Mouse (Mus musculus): ENCODE measurements around the gene Kcnj14.

The Kcnj14 gene

GRCm38 (mm10) chr7:45793969-45794585 is 30.5 kb downstream of the Kcnj14 start:
- no peak for DNase-seq

GRCm38 (mm10) chr7:45793240-45793639 is 31.3 kb downstream of the Kcnj14 start:
- DNase-seq = peak; percentile 8

GRCm38 (mm10) chr7:45791756-45792490 is 32.7 kb downstream of the Kcnj14 start:
- DNase-seq = no peak

- DNase-seq = peak; percentile 76
Observed at GRCm38 (mm10) chr7:45790721-45791120, 33.9 kb downstream of the Kcnj14 start.

GRCm38 (mm10) chr7:45787642-45788041 is 36.9 kb downstream of the Kcnj14 start:
- no peak for DNase-seq

- DNase-seq = no peak
Observed at GRCm38 (mm10) chr7:45786661-45787413, 37.7 kb downstream of the Kcnj14 start.

- peak; percentile 59 for DNase-seq
Observed at GRCm38 (mm10) chr7:45786136-45786578, 38.4 kb downstream of the Kcnj14 start.

GRCm38 (mm10) chr7:45785388-45786135 is 39.0 kb downstream of the Kcnj14 start:
- DNase-seq = peak; percentile 67

GRCm38 (mm10) chr7:45784524-45785372 is 39.8 kb downstream of the Kcnj14 start, which contains the start of gene Sult2b1:
Gene Sult2b1, minus strand, starts transcription at chr7:45784669.
- DNase-seq = peak; percentile 85

- DNase-seq = peak; percentile 78
Observed at GRCm38 (mm10) chr7:45783511-45784091, 41.0 kb downstream of the Kcnj14 start, which contains the start of gene Lmtk3. Gene Lmtk3, plus strand, starts transcription at chr7:45783738.

GRCm38 (mm10) chr7:45782271-45782670 is 42.3 kb downstream of the Kcnj14 start:
- no peak for DNase-seq

GRCm38 (mm10) chr7:45779081-45779641 is 45.4 kb downstream of the Kcnj14 start:
- no peak for DNase-seq

GRCm38 (mm10) chr7:45775237-45775636 is 49.3 kb downstream of the Kcnj14 start:
- no peak for DNase-seq

- DNase-seq = no peak
Observed at GRCm38 (mm10) chr7:45771101-45771500, 53.5 kb downstream of the Kcnj14 start.

GRCm38 (mm10) chr7:45770427-45771082 is 54.0 kb downstream of the Kcnj14 start:
- DNase-seq = no peak

GRCm38 (mm10) chr7:45767500-45767899 is 57.1 kb downstream of the Kcnj14 start:
- DNase-seq = no peak

GRCm38 (mm10) chr7:45766764-45767163 is 57.8 kb downstream of the Kcnj14 start:
- no peak for DNase-seq

All from kidney, postnatal 10 days (tissue).